Mouse (Mus musculus): ENCODE results near the gene Erich2. TPM values are rescaled to one million over a fixed set of nuclear protein-coding genes. Genes with fewer than 3 reads are reported as not detected.

Gene Erich2
- polyA plus RNA-seq, 1 experiment from 2014 or later: 1.0 TPM

GRCm38 (mm10) chr2:70588200-70588599 is 79.6 kb downstream of the Erich2 start:
- Histone ChIP-seq H3K9me3 (ENCODE audit: control insufficient read depth, low read length) (no peaks in the 10 kb centered on the region), H3K27ac (ENCODE audit: low read depth, low read length) (no peak overlapping the region), H3K36me3 (ENCODE audit: control insufficient read depth, insufficient read depth, low read length) (0 out of 2 replicates have a peak, but pooled peaks cover 9% of the 10 kb centered on the region), H3K4me2 (ENCODE audit: low read depth, low read length) (no peak overlapping the region), H3K4me1 (ENCODE audit: control insufficient read depth, insufficient read depth, low read length) (no peaks in the 10 kb centered on the region), H3K4me3 (ENCODE audit: low read depth, low read length) (no peak overlapping the region), H3K9ac (replicated peaks; ENCODE audit: low read depth, low read length) (no peak overlapping the region), H3K27me3 (ENCODE audit: control insufficient read depth, insufficient read depth, low read length) (no peaks in the 10 kb centered on the region)
- 91% methylated on average over 6 of the region's 6 CpGs for WGBS
- no peak for ATAC-seq (ENCODE audit: low read depth)

Other genes starting within 250 kb of the Erich2 start
- 0.44 and 4.2 TPM in 2 replicates for gene Sp5, start 33.9 kb upstream of the Erich2 start, polyA plus RNA-seq (2014; fragmentation: Nextera tagmentation; extraction: Ambion mirVana)
- 84.1 and 119 TPM in 2 replicates for gene Gad1, start 44.3 kb downstream of the Erich2 start, polyA plus RNA-seq (2014; fragmentation: Nextera tagmentation; extraction: Ambion mirVana)
- 130 and 136 TPM in 2 replicates for gene Gorasp2, start 152.8 kb downstream of the Erich2 start, polyA plus RNA-seq (2014; fragmentation: Nextera tagmentation; extraction: Ambion mirVana)
- 5.0 and 5.6 TPM in 2 replicates for gene Gm26558, start 153.3 kb downstream of the Erich2 start, polyA plus RNA-seq (2014; fragmentation: Nextera tagmentation; extraction: Ambion mirVana)

All from neural tube, embryonic 14.5 days (tissue).